Mouse (Mus musculus): ENCODE data around the gene Padi1.

Padi1 gene

DNA sequence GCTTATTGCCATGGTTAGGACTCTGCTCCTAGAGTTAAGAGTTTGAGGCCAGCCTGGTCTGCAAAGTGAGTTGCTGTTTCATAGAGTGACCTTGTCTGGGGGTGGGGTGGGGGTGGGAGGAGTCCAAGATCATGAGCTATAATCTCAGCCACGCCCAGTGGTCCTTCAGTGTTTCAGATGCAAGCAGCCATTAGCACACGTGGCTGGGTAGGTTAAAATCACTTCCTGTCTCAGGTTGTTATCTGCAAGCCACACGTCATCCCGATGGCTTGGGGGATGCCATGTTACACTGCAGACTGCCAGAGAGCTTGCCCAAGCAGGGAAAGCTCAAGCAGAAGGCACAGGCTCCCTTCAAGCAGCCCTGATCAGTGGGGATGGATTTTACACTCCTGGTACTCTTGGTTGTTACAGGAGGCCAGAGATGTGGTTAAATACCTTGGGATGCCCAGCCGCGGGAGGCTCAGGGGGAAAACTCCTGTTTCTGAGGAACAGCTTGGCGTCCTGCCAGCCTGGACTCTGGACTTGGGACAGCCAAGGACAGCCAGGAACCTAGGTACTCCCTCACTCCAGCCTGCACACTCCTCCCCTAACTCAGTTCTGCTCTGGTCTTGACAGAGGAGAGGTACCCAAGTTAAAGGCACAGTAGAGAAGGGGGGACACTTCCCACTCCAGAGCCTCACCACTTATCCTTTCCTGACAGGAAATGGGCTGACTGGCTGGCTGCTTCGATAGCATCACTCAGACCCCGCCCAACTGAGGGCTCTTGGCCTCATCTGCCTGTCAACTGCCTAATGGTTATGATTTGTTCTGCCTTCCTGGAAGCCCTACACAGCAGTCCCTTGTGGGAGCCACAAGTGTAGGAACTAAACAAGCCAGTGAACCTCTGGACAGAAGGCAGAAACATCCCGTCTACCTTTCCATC lies 29.3 kb downstream of the Padi1 start:
- DNase-seq = peak; percentile 38 to 54

DNA sequence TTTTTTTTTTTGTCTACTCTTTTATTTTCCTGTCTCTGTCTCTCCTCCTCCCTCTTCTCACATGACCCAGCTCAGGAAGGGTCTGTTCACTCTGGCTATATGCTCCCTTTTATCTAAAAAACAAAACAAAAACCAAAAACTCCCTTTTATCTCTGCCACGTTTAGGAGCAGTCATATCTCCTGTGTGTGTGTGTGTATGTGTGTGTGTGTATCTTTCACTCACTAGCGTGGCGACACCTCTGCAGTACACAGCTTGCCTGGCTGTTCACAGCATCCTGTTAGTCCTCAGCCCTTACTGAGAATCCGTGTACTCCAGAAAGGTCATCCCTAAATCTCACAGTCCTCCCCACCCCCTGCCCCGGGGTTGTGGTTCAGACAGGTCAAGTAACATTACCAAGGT lies 30.1 kb downstream of the Padi1 start:
- DNase-seq = no peak

- DNase-seq = peak; percentile 48 to 65
These were observed 31.0 kb downstream of the Padi1 start for GRCm38 (mm10) chr4:140814241-140815225.

DNA sequence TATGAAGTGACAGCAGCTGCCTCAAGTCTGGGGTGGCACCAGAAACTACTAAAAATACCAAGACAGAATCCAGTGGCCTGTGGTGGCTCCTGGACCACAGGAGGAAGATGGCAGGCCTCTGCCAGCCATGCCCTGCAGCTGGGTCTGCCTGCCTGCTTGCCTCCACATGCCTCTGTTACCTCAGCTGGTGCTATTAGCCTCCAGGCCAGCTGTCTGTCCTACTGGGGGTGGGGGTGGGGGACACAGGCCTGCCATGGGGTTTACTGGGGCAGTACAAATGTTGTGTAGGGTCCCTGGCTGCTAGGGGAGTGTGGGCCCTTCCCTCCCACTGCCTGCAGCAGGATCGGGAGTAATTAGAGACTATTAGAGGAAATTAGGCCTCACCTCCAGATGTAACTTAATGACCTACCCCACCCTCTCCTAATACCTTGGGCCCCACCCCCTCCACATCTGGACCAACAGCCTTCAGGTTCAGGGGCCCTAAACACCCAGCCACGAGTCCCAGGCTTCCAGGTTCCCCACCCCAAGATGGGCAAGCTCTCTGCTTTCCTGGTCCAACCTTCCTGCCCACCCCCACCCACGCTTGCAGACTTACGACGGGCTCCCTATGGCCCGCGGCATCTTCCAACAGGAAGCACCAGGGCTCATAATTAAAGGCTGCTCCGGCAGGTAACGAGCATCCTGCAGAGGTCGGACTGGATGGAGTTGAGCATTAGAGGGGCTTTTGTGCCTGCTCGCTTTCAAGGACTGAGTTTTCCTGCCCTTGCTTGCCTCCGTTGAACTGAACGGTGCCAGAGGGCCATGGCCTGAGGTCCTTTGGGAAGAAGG lies 32.0 kb downstream of the Padi1 start:
- no peak for DNase-seq

GRCm38 (mm10) chr4:140812609-140813008 lies 33.0 kb downstream of the Padi1 start:
- DNase-seq = peak in 1 of 2 experiments; percentile 17

DNA sequence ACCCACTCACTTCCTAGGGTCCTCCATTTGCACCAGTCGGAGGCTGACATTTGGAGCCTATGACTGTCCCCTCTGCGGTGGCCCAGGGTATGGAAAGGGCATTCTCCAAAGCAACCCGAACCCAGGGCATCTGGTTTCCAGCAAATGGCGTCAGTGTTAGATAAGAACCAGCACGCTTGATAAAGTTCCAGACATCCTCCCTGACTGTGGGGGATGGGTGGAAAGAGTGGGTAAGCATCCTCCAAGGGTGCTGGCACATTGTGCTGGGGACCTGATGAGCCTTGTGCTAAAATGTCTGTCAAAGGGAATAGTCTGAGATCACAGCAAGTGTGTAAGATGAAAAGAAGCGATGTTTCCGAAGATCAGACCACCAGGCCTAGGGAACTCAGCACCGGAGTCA lies 33.4 kb downstream of the Padi1 start:
- no peak for DNase-seq

- no peak for DNase-seq
These were observed 34.9 kb downstream of the Padi1 start, which contains the start of gene Padi3 for GRCm38 (mm10) chr4:140810458-140811260. Gene Padi3, minus strand, starts transcription at chr4:140810648.

GRCm38 (mm10) chr4:140809118-140809517 lies 36.5 kb downstream of the Padi1 start:
- DNase-seq = peak in 1 of 2 experiments; percentile 23

DNA sequence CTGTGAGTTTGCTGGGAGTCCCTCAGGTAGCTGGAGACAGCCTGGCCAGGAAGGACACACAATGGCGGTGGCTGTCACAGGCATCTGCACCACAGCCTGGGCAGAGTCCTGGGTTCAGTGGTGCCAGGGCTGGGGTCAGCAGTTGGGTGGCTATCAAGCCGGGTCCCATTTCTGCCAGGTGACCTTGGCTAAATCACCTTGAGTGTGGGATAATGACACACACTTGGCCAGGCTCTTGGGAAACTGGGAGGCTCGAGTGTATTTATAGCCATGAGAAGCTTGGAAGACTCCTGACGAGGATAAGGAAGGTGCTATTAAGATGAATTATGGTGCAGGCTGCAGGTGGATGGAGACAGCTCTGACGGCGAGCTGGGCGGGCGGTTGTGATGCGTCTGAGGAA lies 41.0 kb downstream of the Padi1 start:
- no peak for DNase-seq

GRCm38 (mm10) chr4:140801364-140801763 lies 44.2 kb downstream of the Padi1 start:
- no peak for DNase-seq

DNA sequence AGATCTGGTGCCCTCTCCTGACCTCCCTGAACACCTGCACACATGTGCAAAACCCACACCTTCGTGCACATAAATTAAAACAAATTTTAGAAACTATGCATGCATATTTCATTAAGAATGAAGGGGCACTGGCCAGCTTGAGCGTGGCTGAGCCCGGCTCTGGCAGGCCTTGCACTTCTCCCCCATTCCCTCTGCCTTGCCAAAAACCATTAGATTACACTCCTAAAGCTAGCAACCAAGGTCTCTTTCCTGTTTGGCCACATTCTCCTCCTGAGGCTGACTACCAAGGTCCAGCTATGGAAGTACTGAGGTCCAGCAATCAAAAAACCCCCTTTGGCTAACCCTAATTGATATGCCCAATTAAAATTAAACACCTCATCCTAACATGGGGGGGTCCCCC lies 48.8 kb downstream of the Padi1 start:
- no peak for DNase-seq

- no peak for DNase-seq
These were observed 50.9 kb downstream of the Padi1 start for GRCm38 (mm10) chr4:140794678-140795077.

- no peak for DNase-seq
These were observed 51.8 kb downstream of the Padi1 start for GRCm38 (mm10) chr4:140793795-140794194.

DNA sequence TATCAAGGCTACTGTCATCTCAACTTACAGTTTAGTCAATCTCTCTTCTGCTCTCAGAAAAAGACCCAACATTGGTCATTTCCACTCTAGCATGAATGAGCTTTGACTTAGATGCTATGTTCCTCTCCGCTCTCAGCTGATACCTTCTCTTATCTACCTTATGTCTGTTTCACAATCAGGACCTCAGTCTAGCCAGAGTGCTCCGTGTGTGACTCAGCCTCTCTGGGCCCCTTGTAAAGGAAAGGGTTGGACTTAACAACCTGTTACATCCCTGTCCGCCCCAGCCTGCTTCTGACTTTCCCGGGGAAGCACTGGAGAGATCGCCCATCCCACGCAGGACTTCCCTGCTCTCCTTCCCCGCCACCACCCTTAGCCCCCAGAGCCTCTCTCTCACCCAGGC lies 53.0 kb downstream of the Padi1 start:
- DNase-seq = no peak

DNA sequence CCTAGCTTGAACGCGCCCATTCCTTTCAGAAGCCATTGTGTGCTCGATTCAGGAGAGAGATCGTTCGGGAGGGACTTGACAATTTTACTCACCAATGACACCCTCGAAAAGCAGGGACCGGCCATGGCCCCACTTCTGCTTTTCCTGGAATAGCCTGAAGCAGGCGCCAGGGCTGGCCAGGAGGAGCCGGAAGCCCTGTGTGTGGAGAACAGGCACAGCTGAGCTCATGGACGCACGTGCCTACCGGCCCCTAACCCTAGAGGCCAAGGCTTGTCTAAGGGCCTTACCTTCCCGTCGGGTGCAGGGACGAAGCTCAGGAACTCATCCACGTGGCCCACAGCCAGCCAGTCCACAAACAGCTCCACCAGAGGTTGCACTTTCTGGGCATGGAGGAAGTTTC lies 54.5 kb downstream of the Padi1 start:
- no peak for DNase-seq

GRCm38 (mm10) chr4:140789983-140790382 lies 55.6 kb downstream of the Padi1 start:
- no peak for DNase-seq

DNA sequence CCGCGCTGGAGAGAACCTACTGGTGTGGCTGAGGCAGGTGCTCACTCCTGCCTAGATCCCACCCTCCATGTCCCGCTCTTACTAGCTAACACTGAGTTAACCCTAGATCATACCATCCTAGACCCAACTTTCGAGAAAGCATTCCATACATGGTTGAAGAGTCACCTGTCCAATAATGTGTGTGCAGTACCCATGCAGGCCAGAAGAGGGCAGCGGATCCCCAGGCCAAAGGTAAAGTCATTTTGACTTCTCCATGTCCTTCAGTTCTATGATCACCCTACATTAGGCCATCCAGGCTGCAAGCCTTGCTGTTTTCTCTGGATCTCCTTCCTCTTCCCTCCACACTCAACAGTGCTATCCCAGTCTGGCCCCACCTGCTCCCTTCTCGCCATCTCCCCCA lies 56.6 kb downstream of the Padi1 start:
- peak; percentile 58 to 63 for DNase-seq

DNA sequence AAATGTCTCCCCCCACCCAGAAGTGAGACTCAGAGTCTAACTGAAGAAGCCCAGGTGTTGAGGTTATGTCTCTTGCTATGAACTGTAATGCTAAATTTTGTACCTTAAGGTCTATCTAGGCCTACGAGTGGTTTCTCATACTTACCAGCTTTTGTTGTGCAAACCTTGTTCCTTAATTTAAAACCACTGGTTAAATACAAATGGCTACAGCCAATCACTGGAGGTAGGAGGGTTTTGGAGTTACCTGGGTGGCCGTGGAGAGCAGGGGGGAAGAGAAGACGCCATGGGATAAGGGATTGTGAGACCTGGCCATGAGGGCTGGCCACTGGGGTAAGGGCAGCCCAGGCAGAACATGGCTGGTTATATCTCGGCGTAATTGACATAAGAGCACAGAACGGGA lies 57.3 kb downstream of the Padi1 start:
- no peak for DNase-seq

GRCm38 (mm10) chr4:140787414-140787813 lies 58.2 kb downstream of the Padi1 start:
- DNase-seq = peak; percentile 74 to 80

DNA sequence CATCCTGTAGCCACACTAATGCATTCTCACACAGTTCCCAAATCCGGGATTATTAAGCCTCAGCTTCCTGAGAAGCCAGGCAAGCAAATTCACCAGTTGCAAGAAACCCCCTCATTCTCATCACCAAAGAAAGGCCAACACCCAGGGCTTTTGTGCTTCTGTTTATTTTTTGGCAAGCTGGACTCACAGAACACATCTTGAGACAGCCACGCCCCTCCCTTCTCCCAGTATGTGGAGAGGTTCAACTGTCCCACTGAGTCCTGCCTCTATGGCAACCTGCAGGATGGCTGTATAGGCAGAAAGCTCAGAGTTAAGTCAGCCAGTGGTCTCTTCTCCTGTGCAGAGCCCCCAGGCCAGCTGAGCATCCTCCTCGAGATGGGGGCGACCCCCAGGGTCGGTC lies 60.4 kb downstream of the Padi1 start:
- no peak for DNase-seq

DNA sequence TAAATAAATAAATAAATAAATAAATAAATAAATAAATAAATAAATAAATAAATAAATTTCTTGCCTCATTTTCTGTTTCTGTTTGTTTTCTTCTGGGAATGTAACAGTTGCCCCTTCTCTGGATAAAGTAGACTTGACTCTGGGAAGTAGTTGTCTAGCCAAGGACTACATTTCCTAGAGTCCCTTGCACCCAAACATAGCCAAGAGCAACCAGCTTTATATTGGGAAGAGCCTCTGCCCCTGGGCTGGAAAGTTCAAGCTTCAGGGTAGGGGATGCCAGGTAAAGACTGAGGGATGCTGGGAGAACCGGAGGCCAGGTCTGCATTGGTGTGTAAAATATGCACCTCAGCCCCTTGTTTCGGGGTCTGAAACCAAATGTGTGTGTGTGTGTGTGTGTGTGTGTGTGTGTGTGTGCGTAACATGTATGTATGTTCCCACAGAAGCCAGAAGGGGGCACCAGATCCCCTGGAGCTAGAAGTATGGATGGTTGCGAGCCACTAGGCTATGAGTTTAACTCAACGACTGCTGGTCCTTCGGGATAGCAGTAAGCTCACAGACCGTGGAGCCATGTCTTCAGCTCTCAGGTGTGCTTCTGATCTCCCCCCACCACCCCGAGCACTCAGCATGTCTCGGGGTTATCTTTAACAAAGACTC lies 61.2 kb downstream of the Padi1 start:
- no peak for DNase-seq

All from lung, adult 18-20 months (tissue).